Mouse (Mus musculus) bone marrow, adult 2 months (tissue): ENCODE measurements around the gene Asmt. TPM values are rescaled to one million over a fixed set of nuclear protein-coding genes. Genes with fewer than 3 reads are reported as not detected.

ENCODE experiments used
- H3K27ac ChIP-seq: fragments of 200-500 bp; 2 replicates; pipeline ENCODE4 v1.5.1; 2012; ENCODE audit warnings: low read depth, mild to moderate bottlenecking, control low read depth, inconsistent platforms, low read length; ENCODE audit not compliant: control insufficient read depth, poor library complexity, insufficient read depth
- H3K4me1 ChIP-seq: fragments of 200-500 bp; 2 replicates; pipeline ENCODE4 v1.6.1; 2011; ENCODE audit warnings: low read length; ENCODE audit not compliant: control insufficient read depth, insufficient read depth
- H3K4me3 ChIP-seq: fragments of 200-500 bp; replicated peaks from 2 replicates; pipeline ENCODE3; 2011; ENCODE audit warnings: mild to moderate bottlenecking, low read depth, low read length, control low read depth; ENCODE audit not compliant: control insufficient read depth
- CTCF ChIP-seq: fragments of 200-500 bp; IDR thresholded peaks from 2 replicates; pipeline ENCODE4 v1.5.1; 2011; ENCODE audit warnings: low read length, control low read depth; ENCODE audit not compliant: control insufficient read depth, insufficient read depth
- POLR2A ChIP-seq: fragments of 200-500 bp; IDR thresholded peaks from 2 replicates; pipeline ENCODE4 v1.6.1; 2011; ENCODE audit warnings: low read depth, mild to moderate bottlenecking, control low read depth, low read length, borderline replicate concordance; ENCODE audit not compliant: control insufficient read depth
- WGBS: fragments of 180-500 bp; shearing (Covaris S2); methylation state at CpG from one replicate; pipeline ENCODE4 v1.1.7; 2018; 5-methylcytosine and 5-hydroxymethylcytosine counted together
- polyA plus RNA-seq: library from polyadenylated mRNA; stranded (reverse); fragments of >200 nt; gene quantifications from 2 replicates; pipeline ENCODE4 v1.2.4, GENCODE M21; 2011; ENCODE audit warnings: low replicate concordance; ENCODE audit not compliant: missing spikeins, insufficient read depth, insufficient read length

The Asmt gene
- polyA plus RNA-seq, 1 experiment = not detected

- Histone ChIP-seq H3K27ac (no peak overlapping the region), H3K4me1 (no peaks in the 10 kb centered on the region), H3K4me3 (no peak overlapping the region)
- TF ChIP-seq POLR2A (no peak), CTCF (no peak)
- 98% methylated on average over 53 of the region's 53 CpGs for WGBS
Measured at GRCm38 (mm10) chrX:170677680-170678079, 5.2 kb downstream of the Asmt start.
